Mouse (Mus musculus) brown adipose tissue, adult 24 weeks (tissue): ENCODE results near the gene Zfp524. TPM values are rescaled to one million over a fixed set of nuclear protein-coding genes. Genes with fewer than 3 reads are reported as not detected.
A peak's percentile ranks its signal among the peaks of the same experiment; 100 is the strongest.

Source experiments
- H3K27ac ChIP-seq: fragments of 200-500 bp; replicated peaks from 2 replicates; pipeline ENCODE4 v1.5.1; 2012; ENCODE audit warnings: low read depth, mild to moderate bottlenecking, low read length
- H3K4me1 ChIP-seq: fragments of 200-500 bp; 2 replicates; pipeline ENCODE4 v1.6.1; 2012; ENCODE audit warnings: low read length, mixed read lengths; ENCODE audit not compliant: control insufficient read depth, insufficient read depth, insufficient read length
- H3K4me3 ChIP-seq: fragments of 200-500 bp; 2 replicates; pipeline ENCODE4 v1.5.1; 2012; ENCODE audit warnings: low read depth, mild to moderate bottlenecking, low read length, moderate library complexity; ENCODE audit not compliant: insufficient read depth
- polyA plus RNA-seq: library from polyadenylated mRNA; stranded (reverse); fragments of >200 nt; gene quantifications from 2 replicates; pipeline ENCODE4 v1.2.4, GENCODE M21; 2012; ENCODE audit not compliant: missing spikeins, insufficient read depth, insufficient read length

Zfp524 gene
- polyA plus RNA-seq = 12.4 and 19.4 TPM in 2 replicates

- Histone ChIP-seq H3K27ac (peak within 1 kb of the TSS; percentile 99), H3K4me3 (peak within 1 kb of the TSS; percentile 98), H3K4me1 (peaks cover 3% of the 10 kb centered on the region; the same call in 1 of the 2 replicates)
These were observed at the start of gene Zfp524, which contains the start of gene Fiz1 for GRCm38 (mm10) chr7:5014251-5015117. Gene Zfp524 (plus strand): TSS chr7:5014415. Gene Fiz1 (minus strand): TSS chr7:5014697.

GRCm38 (mm10) chr7:4964988-4965387 is 49.2 kb upstream of the Zfp524 start:
- Histone ChIP-seq H3K27ac (no peak overlapping the region), H3K4me1 (no peaks in the 10 kb centered on the region), H3K4me3 (no peak overlapping the region)

DNA sequence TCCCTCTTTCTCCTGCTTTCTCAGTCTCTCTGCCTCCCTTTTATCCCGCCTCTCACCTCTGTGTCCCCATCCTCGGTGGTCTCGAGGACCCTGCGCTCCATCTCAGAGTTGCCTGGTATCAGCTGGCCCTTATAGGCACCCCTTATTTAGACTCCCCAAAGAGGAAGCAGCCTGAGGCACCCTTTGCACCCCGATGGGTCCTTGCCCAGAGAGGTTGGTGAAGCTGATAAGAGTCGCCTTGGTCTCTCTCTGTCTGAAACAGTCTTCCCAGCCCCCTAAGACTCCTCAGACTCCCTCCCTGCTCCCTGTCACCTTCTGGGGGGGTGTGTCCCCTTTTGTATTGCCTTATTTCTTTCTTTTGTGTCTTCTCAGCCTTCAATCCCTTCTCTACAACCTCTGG is 43.1 kb upstream of the Zfp524 start, which contains the start of gene Sbk3:
TSS of gene Sbk3 (minus strand) at position 101 of the 400 bp plus-strand sequence.
- no peak within 1 kb of the TSS for H3K4me3 ChIP-seq
- H3K27ac ChIP-seq = peak within 1 kb of the TSS; percentile 32; the same call in 1 of the 2 replicates
- H3K4me1 ChIP-seq = peaks cover 2% of the 10 kb centered on the region; the same call in 1 of the 2 replicates

DNA sequence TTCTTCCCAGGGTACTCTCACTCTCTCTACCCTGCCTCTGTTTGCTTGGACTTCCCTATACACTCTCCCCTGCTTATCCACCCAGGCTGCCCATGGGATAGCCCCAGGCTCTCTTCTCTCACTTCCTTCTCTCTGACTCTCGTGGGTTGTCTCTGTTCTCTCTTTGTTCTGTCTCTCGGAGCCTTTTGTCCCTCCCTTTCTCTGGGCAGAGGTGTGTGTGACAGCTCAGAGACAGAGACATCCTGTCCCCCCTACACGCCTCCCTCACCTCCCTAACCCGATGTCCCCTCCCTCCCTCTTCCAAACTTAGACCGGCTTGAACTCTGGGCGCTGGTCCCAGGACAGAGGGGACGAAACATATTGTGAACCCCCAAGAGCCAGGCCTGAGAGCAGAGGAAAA is 42.5 kb upstream of the Zfp524 start:
- H3K4me1 ChIP-seq = peaks cover 2% of the 10 kb centered on the region; the same call in 1 of the 2 replicates
- no peak overlapping the region for H3K27ac ChIP-seq
- H3K4me3 ChIP-seq = no peak overlapping the region

GRCm38 (mm10) chr7:4972321-4973047 is 41.7 kb upstream of the Zfp524 start:
- Histone ChIP-seq H3K27ac (peak overlapping the region; percentile 32), H3K4me1 (peaks cover 2% of the 10 kb centered on the region; the same call in 1 of the 2 replicates), H3K4me3 (no peak overlapping the region)

GRCm38 (mm10) chr7:4975455-4975854 is 38.8 kb upstream of the Zfp524 start:
- Histone ChIP-seq H3K27ac (no peak overlapping the region), H3K4me1 (peaks cover 2% of the 10 kb centered on the region; the same call in 1 of the 2 replicates), H3K4me3 (no peak overlapping the region)

DNA sequence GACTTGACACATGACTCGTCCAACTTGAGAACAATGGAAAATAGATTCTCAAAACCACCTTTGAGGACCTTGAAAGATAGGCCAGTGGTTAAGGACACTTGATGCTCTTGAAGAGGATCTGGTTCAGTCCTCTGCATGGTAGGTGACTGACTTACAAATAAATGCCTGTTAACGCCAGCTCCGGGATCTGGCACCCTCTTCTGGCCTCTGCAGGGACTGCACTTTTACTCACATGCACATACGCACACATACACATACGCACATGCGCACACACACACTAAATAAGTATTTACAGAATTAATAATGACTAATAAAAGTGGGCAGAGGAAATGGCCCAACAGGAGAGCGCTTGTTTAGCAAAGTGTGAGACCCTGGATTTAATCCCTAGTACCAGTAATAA is 37.4 kb upstream of the Zfp524 start:
- Histone ChIP-seq H3K27ac (no peak overlapping the region), H3K4me1 (peaks cover 2% of the 10 kb centered on the region; the same call in 1 of the 2 replicates), H3K4me3 (no peak overlapping the region)

- Histone ChIP-seq H3K27ac (no peak overlapping the region), H3K4me1 (no peaks in the 10 kb centered on the region), H3K4me3 (no peak overlapping the region)
These were observed 26.0 kb upstream of the Zfp524 start for GRCm38 (mm10) chr7:4988250-4988649.

GRCm38 (mm10) chr7:4993347-4993998 is 20.7 kb upstream of the Zfp524 start:
- peaks cover 8% of the 10 kb centered on the region for H3K4me1 ChIP-seq
- no peak overlapping the region for H3K4me3 ChIP-seq

DNA sequence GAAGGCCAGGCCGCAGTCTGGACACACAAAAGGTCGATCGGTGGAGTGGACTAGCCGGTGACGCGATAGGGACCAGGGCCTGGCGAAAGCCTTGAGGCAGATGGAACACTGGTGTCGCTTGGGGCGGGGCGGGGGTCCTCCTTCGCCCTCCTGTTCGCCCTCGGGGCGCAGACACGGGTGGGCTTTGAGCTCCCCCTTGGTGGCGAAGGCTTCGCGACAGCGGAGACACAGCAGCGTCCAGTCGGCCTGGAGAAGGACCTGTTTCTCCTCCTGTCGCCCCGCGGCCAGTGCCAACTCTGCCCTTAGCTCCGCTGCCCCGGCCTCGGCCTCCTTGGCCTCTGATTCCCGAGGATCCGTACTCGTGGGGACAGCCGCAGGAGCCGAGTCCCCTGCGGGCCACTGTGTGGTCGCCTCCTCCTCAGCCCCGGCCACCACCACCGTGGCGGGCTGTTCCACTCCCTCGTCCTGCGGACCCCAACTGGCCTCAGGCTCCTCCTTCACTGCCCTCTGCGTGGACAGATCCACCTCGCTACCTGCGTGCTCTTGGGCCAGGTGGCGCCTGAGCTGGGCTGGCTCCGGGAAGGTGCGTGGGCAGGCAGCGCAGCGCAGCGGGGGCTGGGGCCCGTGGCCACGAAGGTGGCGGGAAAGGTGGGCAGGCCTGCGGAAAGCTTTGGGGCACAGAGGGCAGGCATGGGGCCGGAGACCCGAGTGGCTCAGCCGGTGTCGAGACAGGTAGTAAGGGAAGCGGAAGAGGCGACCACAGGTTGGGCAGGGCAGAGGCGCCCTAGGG is 20.0 kb upstream of the Zfp524 start:
- Histone ChIP-seq H3K27ac (no peak overlapping the region), H3K4me1 (peaks cover 8% of the 10 kb centered on the region), H3K4me3 (no peak overlapping the region)

More at GRCm38 (mm10) chr7:4993347-4993998, 20.7 kb upstream of the Zfp524 start:
- no peak overlapping the region for H3K27ac ChIP-seq

GRCm38 (mm10) chr7:4995268-4996002 is 18.8 kb upstream of the Zfp524 start:
- Histone ChIP-seq H3K4me1 (peaks cover 8% of the 10 kb centered on the region), H3K4me3 (peak overlapping the region; percentile 90), H3K27ac (0 out of 2 replicates have a peak overlapping the region, but pooled peaks have one; percentile 19)

GRCm38 (mm10) chr7:4996003-4996895 is 18.0 kb upstream of the Zfp524 start, which contains the start of gene Zfp579:
Gene Zfp579 (minus strand): TSS chr7:4996158.
- Histone ChIP-seq H3K4me3 (peak within 1 kb of the TSS; percentile 90), H3K4me1 (peaks cover 8% of the 10 kb centered on the region), H3K27ac (0 out of 2 replicates have a peak within 1 kb of the TSS, but pooled peaks have one; percentile 19)

DNA sequence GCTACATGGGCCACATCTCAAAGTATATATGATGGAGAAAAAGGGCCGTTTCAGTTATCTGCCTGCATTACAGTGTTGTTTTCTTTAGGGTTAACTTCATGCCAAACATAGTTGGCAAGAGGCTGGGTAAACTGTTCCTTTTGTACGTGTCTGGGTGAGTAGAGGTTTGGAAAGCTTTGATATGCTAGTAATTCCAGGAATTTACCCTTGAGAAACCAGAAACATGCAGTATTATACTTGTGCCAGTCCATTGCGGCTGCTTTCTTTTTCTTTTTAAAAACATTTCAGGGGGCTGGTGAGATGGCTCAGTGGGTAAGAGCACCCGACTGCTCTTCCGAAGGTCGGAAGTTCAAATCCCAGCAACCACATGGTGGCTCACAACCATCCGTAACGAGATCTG is 17.3 kb upstream of the Zfp524 start:
- Histone ChIP-seq H3K4me1 (peaks cover 8% of the 10 kb centered on the region), H3K4me3 (no peak overlapping the region), H3K27ac (no peak overlapping the region)
